Mouse (Mus musculus) MEL (cell line): ENCODE results near the gene Rexo1. TPM values are rescaled to one million over a fixed set of nuclear protein-coding genes. Genes with fewer than 3 reads are reported as not detected.
A peak's percentile ranks its signal among the peaks of the same experiment; 100 is the strongest.

Experiments
- DNase-seq: peaks from one replicate; pipeline ENCODE4 v3.0.0; 2011; ENCODE audit warnings: low read depth, low spot score
- H3K27ac ChIP-seq: 2 replicates; pipeline ENCODE4 v1.5.1; 2012; ENCODE audit warnings: low read depth, mild to moderate bottlenecking, control low read depth, low read length, moderate library complexity; ENCODE audit not compliant: control insufficient read depth
- H3K27me3 ChIP-seq, 2 experiments: fragments of 150-350 bp in 1 of 2; sonication (generic) in 1 of 2; 2 replicates each; pipeline ENCODE4 v1.6.1; 2012; ENCODE audit warnings: low read length in 2 of 2, mild to moderate bottlenecking in 2 of 2, improper control_type of control experiment in 1 of 2, moderate library complexity in 1 of 2; ENCODE audit not compliant: insufficient read depth in 2 of 2, control insufficient read depth in 1 of 2
- H3K36me3 ChIP-seq, 2 experiments: 2 replicates each; pipeline ENCODE4 v1.6.1; 2012 to 2014; ENCODE audit warnings: low read length in 2 of 2, improper control_type of control experiment in 1 of 2, inconsistent platforms in 1 of 2, mild to moderate bottlenecking in 1 of 2; ENCODE audit not compliant: insufficient read depth in 2 of 2, control insufficient read depth in 1 of 2
- H3K4me1 ChIP-seq, 2 experiments: fragments of 150-350 bp in 1 of 2; sonication (generic) in 1 of 2; 2 replicates each; pipeline ENCODE4 v1.6.1; 2012; ENCODE audit warnings: low read length in 2 of 2, improper control_type of control experiment in 1 of 2, mild to moderate bottlenecking in 1 of 2; ENCODE audit not compliant: insufficient read depth in 2 of 2, control insufficient read depth in 1 of 2
- H3K4me3 ChIP-seq, 2 experiments: fragments of 150-350 bp in 1 of 2; sonication (generic) in 1 of 2; 2 replicates each; pipeline ENCODE4 v1.5.1; 2012; ENCODE audit warnings: low read depth in 2 of 2, low read length in 2 of 2, mild to moderate bottlenecking in 2 of 2, moderate library complexity in 2 of 2, control low read depth in 1 of 2, improper control_type of control experiment in 1 of 2; ENCODE audit not compliant: control insufficient read depth in 1 of 2, insufficient read depth in 1 of 2
- H3K79me2 ChIP-seq: 2 replicates; pipeline ENCODE4 v1.6.1; 2012; ENCODE audit warnings: mild to moderate bottlenecking, low read length, moderate library complexity; ENCODE audit not compliant: control insufficient read depth, poor library complexity, insufficient read depth
- H3K9ac ChIP-seq: 2 replicates; pipeline ENCODE4 v1.6.1; 2012; ENCODE audit warnings: low read depth, mild to moderate bottlenecking, control low read depth, low read length, moderate library complexity; ENCODE audit not compliant: control insufficient read depth, poor library complexity, severe bottlenecking
- H3K9me3 ChIP-seq: fragments of 150-350 bp; sonication (generic); replicated peaks from 2 replicates; pipeline ENCODE4 v1.6.1; 2012; ENCODE audit warnings: mild to moderate bottlenecking, low read length, improper control_type of control experiment, moderate library complexity; ENCODE audit not compliant: insufficient read depth
- EP300 ChIP-seq, 2 experiments: IDR thresholded peaks; 2 replicates each; pipeline ENCODE4 v1.6.1; 2011; ENCODE audit warnings: improper control_type of control experiment in 2 of 2, low read length in 2 of 2, low read depth in 1 of 2, mild to moderate bottlenecking in 1 of 2
- GATA1 ChIP-seq: IDR thresholded peaks from 2 replicates; pipeline ENCODE4 v1.6.1; 2011; ENCODE audit warnings: low read depth, low read length, improper control_type of control experiment
- KAT2A ChIP-seq: conservative IDR thresholded peaks from 2 replicates; pipeline ENCODE4 v1.6.1; 2012; ENCODE audit warnings: low read depth, low read length, improper control_type of control experiment, inconsistent platforms
- MAFK ChIP-seq: IDR thresholded peaks from 2 replicates; pipeline ENCODE4 v1.6.1; 2011; ENCODE audit warnings: low read depth, mild to moderate bottlenecking, low read length, improper control_type of control experiment, borderline replicate concordance
- MAX ChIP-seq: IDR thresholded peaks from 2 replicates; pipeline ENCODE4 v1.6.1; 2011; ENCODE audit warnings: low read length, improper control_type of control experiment
- MEF2A ChIP-seq: IDR thresholded peaks from 2 replicates; pipeline ENCODE4 v1.6.1; 2014; ENCODE audit warnings: low read depth, mild to moderate bottlenecking, inconsistent platforms, low read length, improper control_type of control experiment; ENCODE audit not compliant: poor library complexity, insufficient replicate concordance, severe bottlenecking; ENCODE audit errors: extremely low read depth
- NELFE ChIP-seq: IDR thresholded peaks from 2 replicates; pipeline ENCODE4 v1.6.1; 2011; ENCODE audit warnings: low read depth, low read length, improper control_type of control experiment
- POLR2AphosphoS2 ChIP-seq: IDR thresholded peaks from 2 replicates; pipeline ENCODE4 v1.6.1; 2011; ENCODE audit warnings: low read length, improper control_type of control experiment
- POLR2AphosphoS5 ChIP-seq: IDR thresholded peaks from 2 replicates; pipeline ENCODE4 v1.6.1; 2012; ENCODE audit warnings: low read depth, borderline replicate concordance, mild to moderate bottlenecking, inconsistent platforms, low read length, moderate library complexity, mixed read lengths
- RAD21 ChIP-seq: IDR thresholded peaks from 2 replicates; pipeline ENCODE4 v1.6.1; 2011; ENCODE audit warnings: mild to moderate bottlenecking, low read depth, low read length, improper control_type of control experiment
- SMC3 ChIP-seq: IDR thresholded peaks from 2 replicates; pipeline ENCODE4 v1.6.1; 2011; ENCODE audit warnings: low read depth, low read length, improper control_type of control experiment
- TCF12 ChIP-seq: IDR thresholded peaks from 2 replicates; pipeline ENCODE4 v1.6.1; 2014; ENCODE audit warnings: low read depth, mild to moderate bottlenecking, inconsistent platforms, low read length, improper control_type of control experiment, moderate library complexity
- USF2 ChIP-seq, 2 experiments: IDR thresholded peaks; 2 replicates each; pipeline ENCODE4 v1.6.1; 2011 to 2012; ENCODE audit warnings: improper control_type of control experiment in 2 of 2, low read length in 2 of 2, borderline replicate concordance in 1 of 2, inconsistent platforms in 1 of 2, low read depth in 1 of 2, mild to moderate bottlenecking in 1 of 2; ENCODE audit not compliant: insufficient read depth in 1 of 2
- ZC3H11A ChIP-seq: IDR thresholded peaks from 2 replicates; pipeline ENCODE4 v1.6.1; 2012; ENCODE audit warnings: low read depth, mild to moderate bottlenecking, inconsistent platforms, low read length, improper control_type of control experiment
- ZKSCAN1 ChIP-seq: IDR thresholded peaks from 2 replicates; pipeline ENCODE4 v1.6.1; 2012; ENCODE audit warnings: low read depth, mild to moderate bottlenecking, inconsistent platforms, low read length, improper control_type of control experiment, moderate library complexity
- ZMIZ1 ChIP-seq: IDR thresholded peaks from 2 replicates; pipeline ENCODE4 v1.6.1; 2012; ENCODE audit warnings: low read depth, mild to moderate bottlenecking, inconsistent platforms, low read length, improper control_type of control experiment, moderate library complexity
- ZNF384 ChIP-seq: IDR thresholded peaks from 2 replicates; pipeline ENCODE4 v1.6.1; 2012; ENCODE audit warnings: low read depth, mild to moderate bottlenecking, inconsistent platforms, low read length, improper control_type of control experiment
- polyA plus RNA-seq, 2 experiments: library from polyadenylated mRNA; stranded (reverse) in 1 of 2; unstranded in 1 of 2; fragments of >175 nt in 1 of 2; fragments of >200 nt in 1 of 2; gene quantifications; 2 replicates each; pipeline versions ENCODE4 v1.2.1 to v1.2.4; 2012; ENCODE audit warnings: low replicate concordance in 2 of 2, low read depth in 1 of 2; ENCODE audit not compliant: insufficient read length in 2 of 2, insufficient read depth in 1 of 2, missing spikeins in 1 of 2
- total RNA-seq: library from RNA; depleted of rRNA; stranded (reverse); fragments of 300-350 nt; gene quantifications from 2 replicates; pipeline ENCODE4 v1.2.3, GENCODE M21; 2012

Gene Rexo1
- total and polyA plus RNA-seq, 3 experiments, result 14.7 to 54.6 TPM; not detected in 1

- H3K9ac ChIP-seq, result no peak overlapping the region
- H3K36me3 ChIP-seq, result no peaks in the 10 kb centered on the region; a peak in 1 of 4 replicates
- H3K79me2 ChIP-seq, result no peaks in the 10 kb centered on the region
- no peak overlapping the region for H3K27ac ChIP-seq
- no peaks in the 10 kb centered on the region for H3K9me3 ChIP-seq
- TF ChIP-seq RAD21 (no peak), SMC3 (no peak), KAT2A (no peak), MAX (no peak), USF2 (IDR thresholded peaks at IDR 0.05; ENCODE audit: borderline replicate concordance in 1 of 2, insufficient read depth in 1 of 2, low read depth in 1 of 2, low read length in 2 of 2) (no peak), MEF2A (no peak), ZKSCAN1 (no peak), POLR2AphosphoS2 (no peak), ZMIZ1 (no peak)
- H3K27me3 ChIP-seq, result no peaks in the 10 kb centered on the region
- H3K4me3 ChIP-seq, result no peak overlapping the region
- DNase-seq, result no peak
- H3K4me1 ChIP-seq, result no peaks in the 10 kb centered on the region
Measured at GRCm38 (mm10) chr10:80545590-80545989, 15.8 kb downstream of the Rexo1 start.

- no peaks in the 10 kb centered on the region for H3K9me3 ChIP-seq
- H3K4me1 ChIP-seq, result peaks cover 0 to 10% of the 10 kb centered on the region in 2 experiments; a peak in 2 of 4 replicates
- H3K36me3 ChIP-seq, result no peaks in the 10 kb centered on the region; a peak in 1 of 4 replicates
- no peaks in the 10 kb centered on the region for H3K79me2 ChIP-seq
- no peak for DNase-seq
- H3K4me3 ChIP-seq, result no peak overlapping the region
- no peak overlapping the region for H3K9ac ChIP-seq
- TF ChIP-seq GATA1 (no peak), POLR2AphosphoS2 (no peak), NELFE (no peak), TCF12 (no peak), ZC3H11A (no peak), EP300 (IDR thresholded peaks at IDR 0.05; ENCODE audit: low read depth in 1 of 2, low read length in 2 of 2) (no peak), MAFK (no peak), MEF2A (no peak)
- no peaks in the 10 kb centered on the region for H3K27me3 ChIP-seq
- H3K27ac ChIP-seq, result no peak overlapping the region
Measured at GRCm38 (mm10) chr10:80543873-80544272, 17.5 kb downstream of the Rexo1 start.

- Histone ChIP-seq H3K4me1 (peaks cover 7 to 29% of the 10 kb centered on the region in 2 experiments; a peak in 3 of 4 replicates), H3K27ac (no peak overlapping the region), H3K4me3 (no peak overlapping the region), H3K9me3 (no peaks in the 10 kb centered on the region), H3K27me3 (no peaks in the 10 kb centered on the region), H3K36me3 (peaks cover 0 to 8% of the 10 kb centered on the region in 2 experiments; a peak in 3 of 4 replicates), H3K79me2 (no peaks in the 10 kb centered on the region), H3K9ac (no peak overlapping the region)
- DNase-seq, result no peak
- 0 out of 2 replicates have a peak, but pooled peaks have one; percentile 32 for TF ChIP-seq ZNF384
- TF ChIP-seq POLR2AphosphoS5, result no peak
Measured at GRCm38 (mm10) chr10:80539493-80539892, 21.9 kb downstream of the Rexo1 start.
